In the genomic region with DNA sequence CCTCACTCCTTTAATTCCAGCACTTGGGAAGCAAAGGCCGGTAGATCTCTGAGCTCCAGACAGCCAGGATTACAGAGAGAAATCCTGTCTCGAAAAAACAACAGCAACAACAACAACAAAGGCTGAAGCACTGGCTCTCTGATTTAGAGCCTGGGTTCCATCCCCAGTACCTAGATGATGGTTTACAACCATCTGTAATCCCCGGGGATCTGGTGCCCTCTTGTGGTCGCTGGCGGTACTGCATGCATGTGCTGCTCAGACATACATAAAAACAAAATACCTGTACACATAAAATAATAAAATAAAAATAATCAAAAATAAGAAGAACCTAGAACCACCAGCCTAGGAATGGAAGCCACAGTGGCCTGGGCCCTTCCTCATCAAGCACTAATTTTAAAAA, we compare ENCODE assay signal across 9 mouse cellular contexts. TPM values are rescaled to one million over a fixed set of nuclear protein-coding genes. Genes with fewer than 3 reads are reported as not detected.
DNase-seq lines count a peak whose midpoint lies in the region; ATAC-seq and TF ChIP-seq lines count a peak whose summit lies in the region.
"Had no signal": no experiment of that assay in that cellular context is flagged by ENCODE, and none has a peak within 500 bp of the region (broad histone marks: within the 10 kb centered on the region; RNA-seq: fewer than 3 reads in every experiment).

No protein-coding gene starts in this region.

- no peaks in the 10 kb centered on the region for H3K9me3 ChIP-seq in liver, embryonic 13.5 days (replicated peaks)
- H3K9me3 ChIP-seq: heart, embryonic 15.5 days had no signal

- H3K36me3 ChIP-seq in liver, embryonic 13.5 days: no peaks in the 10 kb centered on the region
- no peaks in the 10 kb centered on the region for H3K36me3 ChIP-seq in spleen, adult 2 months (ENCODE audit: control insufficient read depth, insufficient read depth, low read length)
- H3K36me3 ChIP-seq: heart, embryonic 15.5 days had no signal

- no peak overlapping the region for H3K4me3 ChIP-seq in left cerebral cortex, adult 2 months
- no peak overlapping the region for H3K4me3 ChIP-seq in bone marrow macrophage, adult 2 months (ENCODE audit: insufficient read depth, low read length)
- H3K4me3 ChIP-seq in liver, embryonic 13.5 days (replicated peaks): no peak overlapping the region
- no peak overlapping the region for H3K4me3 ChIP-seq in spleen, adult 2 months (ENCODE audit: extremely low read depth, insufficient read depth, insufficient read length)
- H3K4me3 ChIP-seq: heart, embryonic 15.5 days had no signal

- DNase-seq in adrenal gland, adult 2 months: peak; percentile 54
- no peak for DNase-seq in adrenal gland, postnatal 4 days (ENCODE audit: low spot score in 2 of 2)
- peak; percentile 43 to 62 for DNase-seq in left cerebral cortex, adult 2 months (ENCODE audit: extremely low spot score in 1 of 2, low spot score in 2 of 2)
- DNase-seq in left cerebral cortex, postnatal 36 days (ENCODE audit: low spot score in 2 of 2): no peak
- peak; percentile 64 for DNase-seq in forelimb bud, embryonic 11.5 days (ENCODE audit: low read depth, low spot score)
- DNase-seq in liver, embryonic 13.5 days: peak; percentile 65
- DNase-seq in spleen, adult 2 months (ENCODE audit: low read depth in 1 of 2, low spot score in 2 of 2): peak in 1 of 2 experiments; percentile 57

- H3K9ac ChIP-seq in liver, embryonic 13.5 days: no peak overlapping the region
- H3K9ac ChIP-seq: heart, embryonic 15.5 days had no signal

- no peak for TF ChIP-seq POLR2A in bone marrow macrophage, adult 2 months (IDR thresholded peaks at IDR 0.05; ENCODE audit: borderline replicate concordance, low read depth, low read length)
- TF ChIP-seq POLR2A in spleen, adult 2 months (IDR thresholded peaks at IDR 0.05; ENCODE audit: low read depth, low read length): no peak

- no peak overlapping the region for H3K27ac ChIP-seq in left cerebral cortex, adult 2 months
- H3K27ac ChIP-seq in bone marrow macrophage, adult 2 months (ENCODE audit: insufficient read depth, low read depth, low read length): no peak overlapping the region
- H3K27ac ChIP-seq in liver, embryonic 13.5 days: no peak overlapping the region
- no peak overlapping the region for H3K27ac ChIP-seq in spleen, adult 2 months (ENCODE audit: insufficient read depth, low read length)
- H3K27ac ChIP-seq: heart, embryonic 15.5 days had no signal

- 6% methylated on average over 5 of the region's 5 CpGs for WGBS in liver, embryonic 13.5 days (ENCODE audit: insufficient replicate concordance)
- 12% methylated on average over 5 of the region's 5 CpGs for whole genome bisulfite sequencing in spleen, adult 2 months

- intact Hi-C loops in left cerebral cortex, adult 2 months (cut with DNase I): no loop called here
- intact Hi-C loops in left cerebral cortex, postnatal 36 days (cut with DNase I): no loop called here

- H3K27me3 ChIP-seq in liver, embryonic 13.5 days: 0 out of 2 replicates have a peak, but pooled peaks cover under 1% of the 10 kb centered on the region
- H3K27me3 ChIP-seq in spleen, adult 2 months (ENCODE audit: control insufficient read depth, insufficient read depth, low read length): no peaks in the 10 kb centered on the region

- TF ChIP-seq CTCF in left cerebral cortex, adult 2 months (IDR thresholded peaks at IDR 0.05): peak; percentile 96
- TF ChIP-seq CTCF in bone marrow macrophage, adult 2 months (IDR thresholded peaks at IDR 0.05; ENCODE audit: low read depth, low read length): peak; percentile 94
- TF ChIP-seq CTCF in spleen, adult 2 months (IDR thresholded peaks at IDR 0.05; ENCODE audit: extremely low read depth, insufficient read depth, insufficient read length, insufficient replicate concordance): peak; percentile 80; the same call in 1 of the 2 replicates

- peaks cover 5% of the 10 kb centered on the region for H3K4me1 ChIP-seq in bone marrow macrophage, adult 2 months (ENCODE audit: control insufficient read depth, insufficient read depth, low read length)
- H3K4me1 ChIP-seq in liver, embryonic 13.5 days (replicated peaks): peaks cover 5% of the 10 kb centered on the region
- no peaks in the 10 kb centered on the region for H3K4me1 ChIP-seq in spleen, adult 2 months (ENCODE audit: control insufficient read depth, insufficient read depth, insufficient read length)

- no peak overlapping the region for H3K4me2 ChIP-seq in liver, embryonic 13.5 days
- H3K4me2 ChIP-seq: heart, embryonic 15.5 days had no signal

- ATAC-seq in liver, embryonic 13.5 days (ENCODE audit: low read depth): no peak

RNA-seq across cellular contexts. Expression of gene Eif1, which starts 19.4 kb away (rescaled TPM):
- 1,000 to 10,000 TPM; 1,002 to 1,252 TPM for total RNA-seq in adrenal gland, adult 2 months (2021)
- 121 and 147 TPM in 2 replicates for polyA plus RNA-seq in adrenal gland, adult 2 months (2012; rRNA removed)
- total RNA-seq in adrenal gland, postnatal 4 days (2021): 100 to 1,000 TPM; 886 to 904 TPM
- total RNA-seq in left cerebral cortex, adult 2 months (2021): 100 to 1,000 TPM; 746 to 811 TPM
- total RNA-seq in left cerebral cortex, postnatal 36 days (2021): 100 to 1,000 TPM; 712 to 762 TPM
- polyA plus RNA-seq in bone marrow macrophage, adult 2 months (2012; ENCODE audit: insufficient read depth, insufficient read length, missing spikeins): 922 and 1,042 TPM in 2 replicates
- 1,883 and 1,943 TPM in 2 replicates for polyA plus RNA-seq in liver, embryonic 13.5 days (2015; fragmentation: Nextera tagmentation; extraction: Ambion mirVana)
- 74.0 and 83.2 TPM in 2 replicates for polyA plus RNA-seq in spleen, adult 2 months (2012; rRNA removed)

RNA-seq across cellular contexts. Expression of gene Krt42, which starts 30.6 kb away (rescaled TPM):
- not detected for total RNA-seq in adrenal gland, adult 2 months (2021)
- 0.12 TPM in 1 of 2 replicates, not detected in the other for polyA plus RNA-seq in adrenal gland, adult 2 months (2012; rRNA removed)
- total RNA-seq in adrenal gland, postnatal 4 days (2021): not detected
- total RNA-seq in left cerebral cortex, adult 2 months (2021): not detected
- not detected for total RNA-seq in left cerebral cortex, postnatal 36 days (2021)
- polyA plus RNA-seq in bone marrow macrophage, adult 2 months (2012; ENCODE audit: insufficient read depth, insufficient read length, missing spikeins): not detected in 2 replicates
- polyA plus RNA-seq in liver, embryonic 13.5 days (2015; fragmentation: Nextera tagmentation; extraction: Ambion mirVana): not detected in 2 replicates
- polyA plus RNA-seq in spleen, adult 2 months (2012; rRNA removed): not detected in 2 replicates
- polyA plus RNA-seq: heart, embryonic 15.5 days had no signal

RNA-seq across cellular contexts. Expression of gene Gast, which starts 33.9 kb away (rescaled TPM):
- not detected for total RNA-seq in adrenal gland, adult 2 months (2021)
- polyA plus RNA-seq in adrenal gland, adult 2 months (2012; rRNA removed): not detected in 2 replicates
- not detected for total RNA-seq in adrenal gland, postnatal 4 days (2021)
- total RNA-seq in left cerebral cortex, adult 2 months (2021): not detected
- not detected for total RNA-seq in left cerebral cortex, postnatal 36 days (2021)
- not detected in 2 replicates for polyA plus RNA-seq in bone marrow macrophage, adult 2 months (2012; ENCODE audit: insufficient read depth, insufficient read length, missing spikeins)
- not detected in 2 replicates for polyA plus RNA-seq in liver, embryonic 13.5 days (2015; fragmentation: Nextera tagmentation; extraction: Ambion mirVana)
- not detected in 2 replicates for polyA plus RNA-seq in spleen, adult 2 months (2012; rRNA removed)
- polyA plus RNA-seq: heart, embryonic 15.5 days had no signal

RNA-seq across cellular contexts. Expression of gene Krt17, which starts 39.5 kb away (rescaled TPM):
- not detected for total RNA-seq in adrenal gland, adult 2 months (2021)
- polyA plus RNA-seq in adrenal gland, adult 2 months (2012; rRNA removed): not detected in 2 replicates
- total RNA-seq in adrenal gland, postnatal 4 days (2021): under 1 TPM; 0.25 to 0.31 TPM
- not detected for total RNA-seq in left cerebral cortex, adult 2 months (2021)
- not detected for total RNA-seq in left cerebral cortex, postnatal 36 days (2021)
- polyA plus RNA-seq in bone marrow macrophage, adult 2 months (2012; ENCODE audit: insufficient read depth, insufficient read length, missing spikeins): not detected in 2 replicates
- polyA plus RNA-seq in liver, embryonic 13.5 days (2015; fragmentation: Nextera tagmentation; extraction: Ambion mirVana): 0.41 and 0.62 TPM in 2 replicates
- polyA plus RNA-seq in spleen, adult 2 months (2012; rRNA removed): not detected in 2 replicates

RNA-seq across cellular contexts. Expression of gene Krt16, which starts 51.6 kb away (rescaled TPM):
- not detected for total RNA-seq in adrenal gland, adult 2 months (2021)
- polyA plus RNA-seq in adrenal gland, adult 2 months (2012; rRNA removed): not detected in 2 replicates
- not detected for total RNA-seq in adrenal gland, postnatal 4 days (2021)
- total RNA-seq in left cerebral cortex, adult 2 months (2021): not detected
- not detected for total RNA-seq in left cerebral cortex, postnatal 36 days (2021)
- not detected in 2 replicates for polyA plus RNA-seq in bone marrow macrophage, adult 2 months (2012; ENCODE audit: insufficient read depth, insufficient read length, missing spikeins)
- polyA plus RNA-seq in liver, embryonic 13.5 days (2015; fragmentation: Nextera tagmentation; extraction: Ambion mirVana): not detected in 2 replicates
- not detected in 2 replicates for polyA plus RNA-seq in spleen, adult 2 months (2012; rRNA removed)
- polyA plus RNA-seq: heart, embryonic 15.5 days had no signal

Comparison
In these comparisons a context has a peak if more than half of its experiments do, and no peak if none do; other contexts are left out.
1. DNase-seq: peak in adrenal gland, adult 2 months (single experiment), left cerebral cortex, adult 2 months (2 of 2), forelimb bud, embryonic 11.5 days (single experiment) and liver, embryonic 13.5 days (single experiment); none in adrenal gland, postnatal 4 days (0 of 2) and left cerebral cortex, postnatal 36 days (0 of 2).
2. Peak in every context shown above with its lines, with median percentiles within 50 percentile points of each other: CTCF ChIP-seq.